Mouse (Mus musculus): Measurements from ENCODE around the gene Wdr90.

The Wdr90 gene

DNA sequence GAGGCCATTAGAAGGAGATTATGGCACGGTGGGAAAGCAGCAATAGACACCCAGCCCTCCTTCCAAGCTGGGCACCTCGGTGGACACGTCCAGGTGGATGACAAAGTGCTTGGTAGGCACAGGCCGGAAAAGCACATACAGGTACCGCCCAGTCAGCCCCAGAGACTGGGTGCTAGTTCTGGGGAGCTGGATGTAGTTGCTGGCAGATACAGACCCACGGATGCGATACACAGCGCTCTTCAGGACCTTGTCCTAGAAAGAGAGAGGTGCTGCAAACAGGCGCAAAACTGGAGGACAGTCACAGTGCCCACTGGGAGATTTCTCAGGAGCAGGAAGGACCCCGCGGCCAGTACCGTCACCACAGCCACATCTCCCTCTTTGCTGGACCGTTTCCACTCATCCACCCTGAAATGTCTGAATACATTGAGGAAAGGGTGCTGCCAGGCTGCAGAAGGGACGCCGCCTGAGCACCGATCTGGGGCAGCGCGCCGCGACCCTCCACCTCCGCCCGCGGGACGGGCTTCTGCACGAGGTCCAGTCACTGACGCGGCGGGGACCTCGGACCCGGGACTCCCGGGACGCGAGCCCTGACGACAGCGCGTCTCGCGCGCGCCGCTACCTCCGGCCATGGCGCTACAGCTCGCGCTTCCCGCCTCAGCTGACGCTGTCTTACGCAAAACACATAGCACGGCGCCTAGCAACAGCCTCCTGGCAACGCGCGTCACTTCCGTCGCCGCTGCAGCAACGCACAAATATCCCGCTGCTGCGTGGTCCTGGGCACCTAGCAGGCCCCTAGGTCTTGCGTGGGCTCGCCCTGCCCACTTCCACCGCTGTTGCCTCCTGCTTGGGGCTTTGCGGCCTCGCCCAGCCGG is at the start of gene Wdr90:
Gene Wdr90 (minus strand): TSS at position 670 of the 872 bp plus-strand sequence.
- peak; percentile 91 for DNase-seq (ENCODE audit: low spot score)

DNA sequence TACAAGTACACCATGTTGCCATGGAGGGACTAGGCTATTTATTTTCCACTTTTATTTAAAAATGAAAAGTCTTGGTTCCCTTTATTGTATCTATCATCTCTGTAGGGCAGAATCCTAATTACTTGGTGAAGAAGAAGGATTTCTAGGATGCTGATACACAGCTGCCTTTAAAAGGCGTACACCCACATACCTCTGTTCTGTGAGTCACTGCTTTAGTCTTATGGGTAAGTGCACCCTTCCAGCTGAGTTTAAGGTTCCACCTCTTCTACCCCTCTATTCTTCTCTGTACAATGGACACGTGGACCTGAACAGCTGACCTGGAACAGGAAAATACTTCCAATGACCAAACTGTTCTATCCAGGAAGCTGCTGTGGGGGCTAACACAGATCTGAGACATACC is 46.3 kb upstream of the Wdr90 start:
- no peak for DNase-seq (ENCODE audit: low spot score)

DNA sequence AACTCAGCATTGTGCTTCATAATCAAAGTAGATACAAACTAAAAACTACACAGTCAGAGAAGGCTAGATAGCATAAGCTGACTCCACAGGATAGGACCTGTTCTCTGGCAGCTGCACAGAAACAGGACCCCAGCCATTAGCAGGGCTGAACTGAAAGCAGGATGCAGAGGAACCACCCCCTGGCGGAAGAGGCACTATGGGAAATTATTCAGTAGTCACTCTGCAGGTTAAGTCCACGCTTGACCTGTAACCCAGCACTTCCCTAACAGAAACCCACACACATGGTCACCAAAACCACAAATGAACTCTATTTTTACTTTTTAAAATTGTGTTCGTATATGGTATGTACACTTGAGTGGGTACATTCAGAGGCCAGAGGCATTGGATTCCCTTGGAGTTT is 41.8 kb upstream of the Wdr90 start:
- DNase-seq (ENCODE audit: low spot score), result no peak

DNA sequence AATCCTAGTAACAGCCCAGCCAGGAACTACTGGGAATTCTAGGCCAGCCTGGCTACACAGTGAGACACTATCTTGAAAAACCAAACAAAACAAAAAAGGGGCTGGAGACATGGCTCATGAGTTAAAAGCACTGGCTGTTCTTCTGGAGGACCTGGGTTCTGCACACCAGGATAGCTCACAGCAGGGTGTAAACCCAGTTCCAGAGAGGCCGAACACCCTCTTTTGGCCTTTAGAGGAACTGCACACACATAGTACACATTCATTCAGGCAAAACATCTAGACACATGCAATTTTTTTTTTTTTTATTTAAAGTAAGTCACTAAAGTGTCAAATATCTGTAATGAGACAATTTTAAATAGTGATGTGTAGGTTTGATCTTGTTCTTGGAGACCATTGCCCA is 38.9 kb upstream of the Wdr90 start:
- no peak for DNase-seq (ENCODE audit: low spot score)

DNA sequence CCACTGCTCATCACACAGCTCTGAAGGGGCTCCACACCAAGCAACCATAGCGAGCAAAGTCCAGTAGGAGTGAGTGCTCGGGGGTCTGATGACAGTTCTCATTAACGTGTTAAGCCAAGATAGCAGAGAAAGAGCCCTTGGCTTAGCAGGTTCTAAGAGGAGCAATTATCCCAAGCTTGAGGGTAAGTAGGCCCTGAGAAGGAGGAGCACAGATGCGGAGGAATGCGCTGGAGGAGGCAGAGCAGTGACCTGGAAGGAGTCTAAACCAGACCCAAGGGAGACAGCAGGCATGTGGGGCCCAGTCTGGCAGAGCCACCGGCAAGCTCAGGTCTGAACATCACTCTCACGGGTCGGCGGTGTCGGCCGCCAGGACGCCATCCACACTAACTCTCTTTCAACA is 34.6 kb upstream of the Wdr90 start:
- no peak for DNase-seq (ENCODE audit: low spot score)

DNA sequence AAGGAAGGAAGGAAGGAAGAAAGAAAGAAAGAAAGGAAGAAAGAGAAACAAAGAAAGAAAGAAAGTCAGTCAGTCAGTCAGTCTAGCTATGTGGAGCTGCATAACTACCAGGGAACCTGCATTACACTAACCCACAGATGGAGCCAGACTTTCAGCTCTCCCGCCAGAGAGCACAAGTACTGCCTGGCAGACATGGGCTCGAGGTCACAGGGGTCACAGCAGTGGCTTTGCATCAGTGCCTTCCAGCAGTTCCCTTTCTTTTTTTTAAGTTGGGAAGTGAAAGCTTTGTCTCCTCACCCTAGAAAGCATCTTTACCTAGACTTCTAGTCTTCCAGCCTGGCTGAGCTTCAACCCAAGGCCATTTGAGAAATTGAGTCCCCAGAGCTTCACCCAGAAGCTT is 34.1 kb upstream of the Wdr90 start:
- DNase-seq (ENCODE audit: low spot score), result no peak

DNA sequence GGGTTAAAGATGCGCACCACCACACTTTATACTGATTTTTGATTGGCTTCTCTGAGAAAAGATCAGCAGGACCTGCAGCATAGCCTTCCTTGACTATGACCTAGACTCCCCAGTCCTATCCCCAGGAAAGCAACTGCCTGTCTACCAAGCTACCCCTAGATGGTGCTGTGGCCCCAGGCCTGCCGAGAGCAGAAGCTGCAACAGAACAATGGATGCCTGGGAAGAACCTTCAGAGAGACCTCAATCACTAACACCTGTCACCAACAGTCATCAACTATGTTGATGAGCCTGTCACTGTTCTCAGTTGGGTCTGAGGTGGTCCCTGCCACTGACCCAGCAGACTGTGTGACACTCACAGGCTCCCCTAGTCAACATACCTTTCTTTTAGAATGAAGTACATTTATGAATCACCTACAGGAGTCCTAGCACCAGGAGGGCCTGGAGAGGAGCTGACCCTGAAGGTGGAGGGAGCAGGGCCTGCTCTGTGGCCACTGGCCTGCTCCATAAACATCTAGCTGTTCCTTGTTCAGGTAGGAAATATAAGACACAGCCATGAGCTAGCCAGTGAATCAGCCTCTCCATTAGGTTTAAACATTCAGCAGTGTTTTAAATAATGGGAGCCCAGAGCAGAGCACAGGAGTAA is 32.8 kb upstream of the Wdr90 start:
- DNase-seq (ENCODE audit: low spot score), result peak; percentile 63

DNA sequence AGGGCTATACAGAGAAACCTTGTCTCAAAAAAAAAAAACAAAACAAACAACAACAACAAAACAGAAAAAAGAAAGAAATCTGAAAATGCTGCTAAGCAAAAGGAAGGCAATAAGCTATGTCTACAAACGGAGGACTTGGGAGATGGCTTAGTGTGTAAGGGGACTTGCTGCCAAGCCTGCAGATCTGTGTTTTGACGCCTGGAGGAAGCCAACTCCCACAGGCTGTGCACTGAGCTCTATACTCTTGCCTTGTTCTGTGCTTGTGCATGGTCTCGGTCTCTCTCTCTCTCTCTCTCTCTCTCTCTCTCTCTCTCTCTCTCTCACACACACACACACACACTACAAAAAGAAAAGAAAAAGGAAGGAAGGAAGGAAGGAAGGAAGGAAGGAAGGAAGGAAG is 27.5 kb upstream of the Wdr90 start:
- no peak for DNase-seq (ENCODE audit: low spot score)

DNA sequence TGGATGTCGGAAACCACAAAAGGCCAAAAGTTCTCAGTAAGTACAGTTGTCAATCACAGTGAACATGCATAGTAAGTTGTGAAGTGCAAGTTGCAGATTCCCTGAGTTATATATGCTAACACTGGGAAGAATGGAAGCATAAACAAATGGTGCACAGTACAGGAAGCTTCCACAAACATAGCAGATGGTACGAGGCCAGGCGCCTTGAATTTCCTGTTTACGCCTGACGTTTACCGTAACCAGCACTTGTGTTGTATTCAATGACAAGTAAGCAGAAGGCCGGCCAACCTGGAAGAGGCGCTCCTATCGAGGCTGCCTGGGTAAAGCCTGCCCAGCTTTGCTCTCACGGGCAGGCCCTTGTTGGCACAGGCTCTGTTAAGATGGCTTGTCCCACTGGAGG is 26.2 kb upstream of the Wdr90 start:
- no peak for DNase-seq (ENCODE audit: low spot score)

DNA sequence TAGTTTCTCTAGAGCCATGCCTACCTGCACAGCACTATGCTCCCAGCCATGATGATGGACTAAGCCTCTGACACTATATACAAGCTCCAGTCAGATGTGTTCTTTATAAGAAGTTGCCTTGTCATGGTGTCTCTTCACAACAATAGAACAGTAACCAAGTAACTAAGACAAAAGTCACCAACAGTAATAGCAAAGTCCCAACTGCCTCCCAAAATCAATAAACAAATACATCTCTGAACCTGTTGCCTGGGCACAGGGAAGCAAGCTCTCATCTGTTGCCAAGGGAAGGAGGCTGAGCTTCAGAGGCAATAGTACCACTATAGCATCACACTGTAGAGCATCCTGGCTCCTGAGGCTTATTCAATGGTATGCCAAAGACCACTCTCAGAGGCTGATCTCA is 25.5 kb upstream of the Wdr90 start:
- no peak for DNase-seq (ENCODE audit: low spot score)

DNA sequence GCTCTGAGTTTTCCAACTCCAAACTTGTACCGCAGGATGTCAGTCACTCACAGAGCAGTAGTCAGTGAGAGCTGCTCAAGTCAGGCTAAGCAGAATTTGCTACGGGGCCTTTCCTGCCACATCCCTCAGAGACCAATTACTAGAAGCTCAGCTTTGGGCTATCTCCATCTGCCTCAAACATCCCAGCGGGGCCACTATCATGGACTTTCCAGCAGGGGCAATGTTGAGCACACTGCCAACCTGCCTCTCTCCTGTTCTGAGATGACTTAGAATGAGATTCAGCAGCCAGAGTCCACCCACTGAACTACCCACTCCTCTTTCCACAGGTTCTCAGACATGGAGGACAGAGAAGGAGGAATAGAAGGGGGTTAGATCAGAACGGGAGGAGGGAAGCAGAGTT is 24.3 kb upstream of the Wdr90 start:
- DNase-seq (ENCODE audit: low spot score), result no peak

DNA sequence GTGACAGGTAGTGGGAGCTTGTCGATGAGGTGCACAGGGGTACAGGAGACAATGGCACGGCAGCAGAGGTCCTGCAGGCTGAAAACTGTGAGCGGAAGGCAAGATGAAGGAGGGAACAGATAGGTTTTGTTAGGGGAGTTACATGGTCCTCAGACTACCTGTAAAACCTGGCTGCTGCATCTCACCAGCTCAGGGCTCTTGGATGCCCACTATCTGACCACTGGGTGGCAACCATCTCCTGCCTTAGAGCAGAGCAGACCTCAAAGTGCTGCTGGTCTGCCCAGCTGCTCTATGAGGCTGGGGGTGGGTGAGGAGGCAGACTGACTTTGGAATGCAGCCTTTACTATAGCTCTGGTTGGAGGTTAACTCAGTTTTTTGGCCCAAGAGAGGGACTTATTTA is 22.5 kb upstream of the Wdr90 start:
- DNase-seq (ENCODE audit: low spot score), result no peak

DNA sequence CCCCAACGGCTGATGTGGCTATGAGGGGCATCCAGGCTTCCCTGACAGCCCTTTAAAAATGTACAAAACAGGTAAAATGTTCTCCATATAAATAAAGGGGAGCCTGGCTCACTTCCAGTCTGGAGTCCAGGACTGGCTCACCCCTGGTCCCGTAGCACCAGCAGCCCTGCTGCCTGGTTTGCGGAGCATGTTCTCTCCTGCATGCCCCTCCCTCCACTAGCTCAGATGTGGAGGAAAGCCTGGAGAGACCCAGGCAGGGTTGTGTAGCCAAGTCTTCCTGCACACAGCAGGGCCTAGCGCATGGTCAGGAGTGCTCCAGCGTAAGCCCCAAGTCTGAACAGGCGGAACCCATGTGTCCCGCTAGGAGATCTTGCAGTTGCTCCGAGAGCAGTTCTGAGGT is 22.0 kb upstream of the Wdr90 start:
- DNase-seq (ENCODE audit: low spot score), result no peak

DNA sequence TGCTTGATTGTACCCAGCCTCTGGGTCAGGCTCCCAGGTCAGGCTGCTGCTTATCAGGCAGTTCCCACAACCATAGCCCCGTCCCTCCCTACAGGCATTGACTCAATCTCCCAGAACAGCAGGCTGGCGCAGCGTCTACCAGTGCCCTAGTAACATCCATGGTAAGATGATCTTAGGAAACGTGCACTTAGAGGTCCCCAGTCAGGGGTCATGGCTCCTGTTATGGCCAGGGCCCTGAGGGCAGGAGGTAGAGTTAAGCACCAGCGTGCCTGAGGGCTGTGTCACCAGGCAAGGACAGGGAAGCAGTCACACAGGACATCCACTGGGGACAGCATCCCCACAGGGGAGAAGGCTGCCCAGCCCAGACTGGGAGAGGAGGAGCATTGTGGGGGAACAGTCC is 21.0 kb upstream of the Wdr90 start:
- no peak for DNase-seq (ENCODE audit: low spot score)

DNA sequence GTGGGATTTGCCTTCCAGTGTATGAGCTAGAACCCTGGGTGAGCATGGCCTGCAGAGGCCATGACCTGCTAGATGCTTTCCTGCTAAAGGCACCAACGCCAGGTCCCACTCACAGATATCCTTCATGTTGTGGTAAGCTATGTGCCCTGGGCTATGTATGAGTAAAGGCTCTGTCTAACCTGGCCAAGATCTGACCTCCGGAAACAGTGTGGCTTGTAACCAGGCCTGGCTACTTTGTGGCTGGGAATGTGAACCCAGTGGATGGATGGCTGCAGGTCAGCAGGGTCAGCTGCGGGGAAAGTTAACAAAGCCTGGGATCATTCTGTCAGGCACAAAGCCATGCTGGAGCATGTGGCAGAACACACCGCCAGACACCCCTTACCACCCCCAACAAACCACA is 20.4 kb upstream of the Wdr90 start:
- DNase-seq (ENCODE audit: low spot score), result no peak

DNA sequence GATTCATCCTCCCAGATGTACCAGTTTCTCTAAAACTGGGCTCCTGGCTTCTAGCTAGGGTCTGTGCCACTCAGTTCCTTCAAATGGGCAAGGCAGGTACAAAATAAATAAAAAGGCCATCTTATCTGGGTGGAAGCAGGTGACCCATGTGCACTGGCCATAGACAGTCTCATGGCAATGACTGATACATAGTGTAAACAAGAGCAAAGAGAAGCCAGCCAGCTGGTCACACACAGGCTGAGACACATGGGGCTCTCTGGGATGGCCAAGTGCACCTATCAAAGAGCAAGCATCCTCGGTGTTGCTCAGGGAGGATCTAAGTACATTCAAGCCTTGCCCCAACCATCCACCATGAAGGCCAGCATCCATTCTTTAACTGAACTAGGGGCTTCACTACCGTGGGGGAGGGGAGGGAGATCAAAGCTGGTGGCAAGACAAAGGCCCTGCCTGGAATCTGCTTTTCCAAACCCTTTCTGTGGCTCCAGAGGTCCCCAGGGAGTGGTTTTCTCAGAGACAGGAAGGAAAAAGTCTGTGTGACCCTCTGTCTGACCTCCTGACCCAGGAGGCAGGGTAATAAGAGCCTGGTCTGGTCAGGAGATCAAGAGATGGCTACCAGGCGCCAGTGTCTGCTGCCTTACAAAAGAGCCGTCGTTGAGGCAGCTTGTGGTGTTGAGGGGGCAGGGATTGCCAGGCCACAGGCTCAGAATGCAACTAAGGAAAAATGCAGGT is 19.8 kb upstream of the Wdr90 start:
- DNase-seq (ENCODE audit: low spot score), result no peak

DNA sequence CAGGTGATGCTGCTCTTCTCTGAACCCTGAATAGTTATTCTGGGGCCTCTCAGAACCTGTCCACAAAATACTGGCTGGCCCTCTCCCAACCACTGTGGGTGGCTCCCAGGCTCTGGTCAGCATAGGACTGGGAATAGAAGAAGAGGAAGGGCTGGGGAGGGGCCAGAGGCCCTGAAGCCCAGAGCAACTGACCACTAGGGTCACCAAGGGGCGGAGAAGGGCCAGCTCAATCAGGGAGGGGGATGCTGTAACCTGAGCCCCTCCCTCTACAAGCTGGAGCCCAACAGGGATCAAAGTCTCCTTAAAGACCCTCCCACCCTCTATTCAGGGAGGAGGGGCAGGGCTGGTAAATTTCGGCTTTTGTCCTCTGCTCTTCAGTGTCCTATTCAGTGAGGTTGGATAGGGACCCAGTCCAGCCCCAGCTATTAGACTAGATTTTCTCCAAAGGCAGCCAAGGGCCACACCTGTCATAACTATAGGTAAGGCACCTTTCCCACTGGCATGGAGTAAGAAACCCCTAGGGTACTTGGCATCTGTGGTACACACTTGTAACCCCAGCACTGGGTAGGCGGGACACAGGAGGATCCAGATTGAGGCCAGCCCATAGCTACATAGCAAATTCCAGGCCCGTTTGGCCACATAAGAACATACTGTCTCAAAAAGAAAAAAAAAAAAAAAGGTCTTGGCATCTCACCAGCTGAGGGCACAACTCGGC is 19.1 kb upstream of the Wdr90 start, which contains the start of gene Wfikkn1:
Gene Wfikkn1 (minus strand): TSS at position 663 of the 715 bp plus-strand sequence.
- DNase-seq (ENCODE audit: low spot score), result no peak

DNA sequence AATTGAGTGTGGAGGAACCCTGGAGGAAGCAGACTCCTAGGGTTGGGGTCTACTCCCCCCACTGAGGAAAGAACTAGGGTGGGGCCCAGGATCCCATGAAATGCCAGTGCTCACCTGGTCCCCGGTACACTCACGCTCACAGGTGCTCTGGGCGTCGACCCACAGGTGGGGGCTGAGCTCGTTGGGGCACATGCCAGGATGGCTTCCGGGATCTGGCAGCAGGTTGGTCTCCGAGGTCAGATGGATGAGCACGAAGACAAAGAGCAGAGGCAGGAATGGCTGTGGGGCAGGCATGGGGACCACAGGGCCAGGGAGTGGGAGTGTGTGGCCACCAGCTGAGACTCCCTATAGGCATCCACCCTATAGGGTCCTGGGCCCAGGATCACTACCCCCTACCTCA is 18.4 kb upstream of the Wdr90 start:
- no peak for DNase-seq (ENCODE audit: low spot score)

DNA sequence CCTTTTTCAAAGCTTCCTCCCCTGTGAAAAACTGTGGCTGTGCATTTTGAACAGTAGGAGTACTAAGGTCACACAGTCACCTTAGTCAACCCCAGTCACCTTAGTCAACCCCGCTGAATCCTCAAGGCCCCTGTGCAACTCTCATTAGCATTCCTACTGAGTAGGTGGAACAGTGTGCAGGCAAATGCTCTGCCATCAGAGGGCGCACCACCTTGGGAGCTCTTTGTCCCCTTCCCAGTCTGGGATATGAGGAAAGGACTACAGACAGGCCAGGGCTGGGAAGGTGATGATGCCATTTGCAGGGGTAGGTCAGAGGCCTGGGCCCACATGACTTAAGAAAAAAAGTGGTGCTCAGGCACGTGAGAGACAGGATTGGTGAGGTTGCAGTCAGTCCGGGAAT is 18.0 kb upstream of the Wdr90 start:
- peak; percentile 46 for DNase-seq (ENCODE audit: low spot score)

DNA sequence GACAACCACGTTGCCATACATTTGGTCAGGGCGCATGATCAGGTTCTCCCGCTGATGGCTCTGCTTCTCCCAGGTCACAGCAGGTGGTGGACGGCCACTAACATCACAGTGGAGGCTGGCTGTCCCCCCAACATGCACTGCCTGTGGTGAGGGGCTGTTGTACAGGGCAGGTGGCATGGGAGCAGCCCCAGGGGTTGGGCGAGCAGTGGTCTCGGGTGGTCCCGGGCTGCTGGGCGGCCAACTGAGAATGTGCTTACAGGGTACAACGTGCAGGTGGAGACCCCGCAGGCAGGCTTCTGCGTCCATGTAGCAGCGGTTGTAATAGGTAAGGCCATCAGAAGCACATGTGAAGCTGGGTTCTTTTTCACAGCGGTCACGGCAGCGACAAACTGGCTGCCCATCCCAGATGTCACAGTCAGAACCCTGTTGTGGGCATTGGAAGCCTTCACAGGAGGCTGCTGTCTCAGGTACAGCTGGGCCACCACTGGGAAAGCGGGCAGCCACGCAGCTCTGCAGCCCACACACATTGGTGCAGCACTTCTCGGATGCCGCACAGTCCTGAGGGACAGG is 17.4 kb upstream of the Wdr90 start:
- no peak for DNase-seq (ENCODE audit: low spot score)

DNA sequence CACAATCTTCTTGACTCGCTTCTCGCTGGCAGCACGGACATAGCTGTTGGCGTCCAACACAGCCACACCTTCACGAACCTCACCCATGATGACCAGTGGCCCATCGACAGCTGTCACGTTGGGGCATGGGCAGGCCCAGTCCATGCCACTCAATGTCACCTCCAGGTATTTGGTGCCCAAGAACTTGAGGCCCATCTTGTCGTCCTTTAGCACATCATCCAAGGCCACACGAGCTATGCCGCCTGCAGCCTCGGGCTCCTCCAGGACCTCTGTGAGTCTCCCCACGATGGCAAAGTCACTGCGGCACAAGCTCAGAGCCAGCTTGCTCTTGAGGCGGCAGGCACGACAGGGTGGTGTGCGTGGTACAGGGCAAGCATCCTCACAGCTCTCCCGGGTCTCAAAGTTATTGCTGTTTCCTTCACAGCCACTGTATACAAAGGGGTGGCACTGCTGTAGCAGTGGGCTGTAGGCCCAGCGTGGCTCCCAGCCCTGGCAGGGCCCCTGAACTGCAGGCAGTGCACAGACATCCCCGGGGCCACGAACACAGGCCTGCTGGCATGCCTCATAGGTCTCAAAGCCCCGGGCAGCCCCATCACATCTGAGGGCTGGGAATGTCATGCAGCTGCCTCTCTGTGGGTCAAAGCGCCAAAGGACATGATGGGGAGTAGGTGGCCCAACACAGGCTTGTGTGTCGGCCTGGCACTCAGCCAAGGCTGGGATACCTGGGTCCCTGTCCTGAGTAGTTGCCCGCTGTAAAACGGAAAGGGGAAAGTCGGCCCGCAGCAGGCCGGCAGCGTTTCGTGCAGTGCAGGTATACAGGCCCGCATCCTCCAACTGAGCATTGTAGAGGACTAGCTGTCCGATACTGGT is 16.7 kb upstream of the Wdr90 start:
- no peak for DNase-seq (ENCODE audit: low spot score)
